Mouse (Mus musculus) neural tube, embryonic 14.5 days (tissue): ENCODE results near the gene Nthl1. TPM values are rescaled to one million over a fixed set of nuclear protein-coding genes. Genes with fewer than 3 reads are reported as not detected.

Experiments used
- ATAC-seq: fragments of 200-750 bp; cut with Nextera tagmentation; 2 replicates; pipeline ENCODE4 v1.8.0; 2017; ENCODE audit warnings: low read depth, mild to moderate bottlenecking, moderate TSS enrichment, moderate library complexity
- H3K27ac ChIP-seq: fragments of 300-500 bp; sonication (generic); 2 replicates; pipeline ENCODE4 v1.5.1; 2014; ENCODE audit warnings: low read depth, mild to moderate bottlenecking, control low read depth, low read length, moderate library complexity, mixed read lengths
- H3K27me3 ChIP-seq: fragments of 300-500 bp; sonication (generic); 2 replicates; pipeline ENCODE4 v1.6.1; 2014; ENCODE audit warnings: low read length; ENCODE audit not compliant: control insufficient read depth, insufficient read depth
- H3K36me3 ChIP-seq: fragments of 300-500 bp; sonication (generic); 2 replicates; pipeline ENCODE4 v1.6.1; 2014; ENCODE audit warnings: low read length, mixed read lengths; ENCODE audit not compliant: control insufficient read depth, insufficient read depth
- H3K4me1 ChIP-seq: fragments of 300-500 bp; sonication (generic); 2 replicates; pipeline ENCODE4 v1.6.1; 2014; ENCODE audit warnings: low read length; ENCODE audit not compliant: control insufficient read depth, insufficient read depth
- H3K4me2 ChIP-seq: fragments of 300-500 bp; sonication (generic); 2 replicates; pipeline ENCODE4 v1.6.1; 2014; ENCODE audit warnings: mild to moderate bottlenecking, low read depth, low read length, control low read depth
- H3K4me3 ChIP-seq: fragments of 300-500 bp; sonication (generic); 2 replicates; pipeline ENCODE4 v1.5.1; 2014; ENCODE audit warnings: low read depth, low read length, control low read depth, mixed read lengths
- H3K9ac ChIP-seq: fragments of 300-500 bp; sonication (generic); replicated peaks from 2 replicates; pipeline ENCODE4 v1.6.1; 2014; ENCODE audit warnings: low read depth, mild to moderate bottlenecking, control low read depth, low read length, mixed read lengths
- H3K9me3 ChIP-seq: fragments of 300-500 bp; sonication (generic); 2 replicates; pipeline ENCODE4 v1.6.1; 2016; ENCODE audit warnings: low read length; ENCODE audit not compliant: control insufficient read depth
- WGBS: fragments of 180-500 bp; shearing (Covaris S2); extraction: QIAGEN DNeasy Blood & Tissue Kit; methylation state at CpG from one replicate; pipeline ENCODE4 v1.1.7; 2014; 5-methylcytosine and 5-hydroxymethylcytosine counted together
- polyA plus RNA-seq: library from polyadenylated mRNA; unstranded; fragments of >200 nt; fragmentation: Nextera tagmentation; extraction: Ambion mirVana; gene quantifications from 2 replicates; pipeline ENCODE4 v1.2.1, GENCODE M21; 2014

The Nthl1 gene
- polyA plus RNA-seq, 1 experiment from 2014 or later, result 7.3 TPM

- H3K4me2 ChIP-seq, result peak within 1 kb of the TSS; percentile 67
- no peaks in the 10 kb centered on the region for H3K36me3 ChIP-seq
- H3K27me3 ChIP-seq, result no peaks in the 10 kb centered on the region
- H3K27ac ChIP-seq, result peak within 1 kb of the TSS; percentile 85
- peaks cover 22% of the 10 kb centered on the region for H3K4me1 ChIP-seq
- H3K4me3 ChIP-seq, result peak within 1 kb of the TSS; percentile 92
- H3K9me3 ChIP-seq, result no peaks in the 10 kb centered on the region
- peak within 1 kb of the TSS; percentile 93 for H3K9ac ChIP-seq
- ATAC-seq, result peak; percentile 99
- 1% methylated on average over 57 of the region's 80 CpGs for WGBS
Observed at GRCm38 (mm10) chr17:24669545-24670245, 37.2 kb downstream of the Nthl1 start, which contains the start of gene Zfp598. Gene Zfp598 (plus strand): TSS chr17:24669687.

- 13% methylated on average over 8 of the region's 8 CpGs for WGBS
- H3K4me2 ChIP-seq, result peak overlapping the region; percentile 67
Observed at GRCm38 (mm10) chr17:24670246-24670844, 37.9 kb downstream of the Nthl1 start.

GRCm38 (mm10) chr17:24671346-24671745 is 38.9 kb downstream of the Nthl1 start:
- 0 out of 2 replicates have a peak overlapping the region, but pooled peaks have one; percentile 7 for H3K9ac ChIP-seq
- ATAC-seq, result no peak
- no peaks in the 10 kb centered on the region for H3K9me3 ChIP-seq
- peak overlapping the region; percentile 67; the same call in 1 of the 2 replicates for H3K4me2 ChIP-seq
- H3K27me3 ChIP-seq, result no peaks in the 10 kb centered on the region
- H3K4me1 ChIP-seq, result peaks cover 22% of the 10 kb centered on the region
- WGBS, result 83% methylated on average over 5 of the region's 5 CpGs
- no peak overlapping the region for H3K4me3 ChIP-seq
- H3K36me3 ChIP-seq, result 0 out of 2 replicates have a peak, but pooled peaks cover 1% of the 10 kb centered on the region
- H3K27ac ChIP-seq, result no peak overlapping the region

More at GRCm38 (mm10) chr17:24670246-24670844, 37.9 kb downstream of the Nthl1 start:
- no peaks in the 10 kb centered on the region for H3K9me3 ChIP-seq
- H3K36me3 ChIP-seq, result no peaks in the 10 kb centered on the region
- H3K4me1 ChIP-seq, result peaks cover 22% of the 10 kb centered on the region
- no peak for ATAC-seq
- no peaks in the 10 kb centered on the region for H3K27me3 ChIP-seq
- H3K27ac ChIP-seq, result peak overlapping the region; percentile 85
- peak overlapping the region; percentile 93 for H3K9ac ChIP-seq
- peak overlapping the region; percentile 92 for H3K4me3 ChIP-seq

GRCm38 (mm10) chr17:24672141-24672540 is 39.7 kb downstream of the Nthl1 start:
- no peak overlapping the region for H3K27ac ChIP-seq
- no peak overlapping the region; the same call in 1 of the 2 replicates for H3K4me2 ChIP-seq
- WGBS, result 38% methylated on average over 5 of the region's 5 CpGs
- no peak for ATAC-seq
- no peak overlapping the region for H3K4me3 ChIP-seq
- peaks cover 9% of the 10 kb centered on the region for H3K36me3 ChIP-seq
- H3K27me3 ChIP-seq, result no peaks in the 10 kb centered on the region
- H3K4me1 ChIP-seq, result peaks cover 22% of the 10 kb centered on the region
- H3K9me3 ChIP-seq, result no peaks in the 10 kb centered on the region
- H3K9ac ChIP-seq, result 0 out of 2 replicates have a peak overlapping the region, but pooled peaks have one; percentile 7

- Histone ChIP-seq H3K9ac (no peak overlapping the region), H3K36me3 (peaks cover 27% of the 10 kb centered on the region), H3K4me2 (no peak overlapping the region), H3K4me3 (no peak overlapping the region), H3K27me3 (no peaks in the 10 kb centered on the region), H3K4me1 (peaks cover 22% of the 10 kb centered on the region), H3K27ac (no peak overlapping the region), H3K9me3 (no peaks in the 10 kb centered on the region)
- WGBS, result 91% methylated on average over 7 of the region's 7 CpGs
- no peak for ATAC-seq
Observed at GRCm38 (mm10) chr17:24674277-24674676, 41.8 kb downstream of the Nthl1 start.

- H3K4me3 ChIP-seq, result no peak overlapping the region
- WGBS, result 49% methylated on average over 2 of the region's 2 CpGs
Observed at GRCm38 (mm10) chr17:24676187-24676586, 43.7 kb downstream of the Nthl1 start.

GRCm38 (mm10) chr17:24676877-24677276 is 44.4 kb downstream of the Nthl1 start:
- Histone ChIP-seq H3K4me1 (peaks cover 4% of the 10 kb centered on the region; the same call in 1 of the 2 replicates), H3K9ac (no peak overlapping the region), H3K9me3 (no peaks in the 10 kb centered on the region), H3K27me3 (no peaks in the 10 kb centered on the region), H3K27ac (no peak overlapping the region), H3K4me3 (no peak overlapping the region), H3K4me2 (no peak overlapping the region), H3K36me3 (peaks cover 49% of the 10 kb centered on the region)
- WGBS, result 92% methylated on average over 5 of the region's 5 CpGs
- no peak for ATAC-seq

More at GRCm38 (mm10) chr17:24676187-24676586, 43.7 kb downstream of the Nthl1 start:
- H3K9me3 ChIP-seq, result no peaks in the 10 kb centered on the region
- H3K4me1 ChIP-seq, result peaks cover 11% of the 10 kb centered on the region
- no peak overlapping the region for H3K4me2 ChIP-seq
- peak; percentile 19; the same call in 1 of the 2 replicates for ATAC-seq
- H3K9ac ChIP-seq, result no peak overlapping the region
- H3K27me3 ChIP-seq, result no peaks in the 10 kb centered on the region
- H3K36me3 ChIP-seq, result peaks cover 45% of the 10 kb centered on the region
- no peak overlapping the region for H3K27ac ChIP-seq

GRCm38 (mm10) chr17:24677500-24678080 is 45.1 kb downstream of the Nthl1 start:
- ATAC-seq, result no peak
- no peaks in the 10 kb centered on the region for H3K9me3 ChIP-seq
- no peaks in the 10 kb centered on the region for H3K4me1 ChIP-seq
- H3K9ac ChIP-seq, result no peak overlapping the region
- 91% methylated on average over 24 of the region's 24 CpGs for WGBS
- peaks cover 49% of the 10 kb centered on the region for H3K36me3 ChIP-seq
- no peak overlapping the region for H3K4me2 ChIP-seq
- H3K27ac ChIP-seq, result no peak overlapping the region
- H3K4me3 ChIP-seq, result no peak overlapping the region
- H3K27me3 ChIP-seq, result no peaks in the 10 kb centered on the region
